Mouse (Mus musculus): Measurements from ENCODE around the gene Zfp599. TPM values are rescaled to one million over a fixed set of nuclear protein-coding genes. Genes with fewer than 3 reads are reported as not detected.
"Not testable (repeated sequence)": the region's sequence is repeated elsewhere in the genome, so short reads cannot be mapped to it uniquely, and the experiment has no call there.

Gene Zfp599
- 1.2 and 1.4 TPM in 2 replicates for polyA plus RNA-seq (2015; fragmentation: Nextera tagmentation; extraction: Ambion mirVana)

GRCm38 (mm10) chr9:22259184-22260091 lies at the start of gene Zfp599:
TSS of gene Zfp599 (minus strand) at chr9:22259895.
- H3K9me3 ChIP-seq (replicated peaks), result no peaks in the 10 kb centered on the region
- peaks cover 17% of the 10 kb centered on the region for H3K4me1 ChIP-seq (replicated peaks)
- peak within 1 kb of the TSS; percentile 69 for H3K4me3 ChIP-seq (replicated peaks)
- H3K4me2 ChIP-seq, result peak within 1 kb of the TSS; percentile 87
- peak; percentile 96 for ATAC-seq (ENCODE audit: insufficient read depth)
- H3K9ac ChIP-seq, result peak within 1 kb of the TSS; percentile 67
- peaks cover 12% of the 10 kb centered on the region for H3K36me3 ChIP-seq (replicated peaks)
- WGBS (ENCODE audit: insufficient replicate concordance), result 1% methylated on average over 35 of the region's 35 CpGs
- no peaks in the 10 kb centered on the region for H3K27me3 ChIP-seq
- no peak within 1 kb of the TSS; the same call in 1 of the 2 replicates for H3K27ac ChIP-seq (replicated peaks)

GRCm38 (mm10) chr9:22307920-22308262 lies 48.2 kb upstream of the Zfp599 start:
- ATAC-seq (ENCODE audit: insufficient read depth), result peak; percentile 43; the same call in 1 of the 2 replicates

GRCm38 (mm10) chr9:22307156-22307919 lies 47.6 kb upstream of the Zfp599 start, which contains the start of gene Zfp810:
TSS of gene Zfp810 (minus strand) at chr9:22307648.
- Histone ChIP-seq H3K4me2 (peak within 1 kb of the TSS; percentile 86), H3K4me3 (replicated peaks) (peak within 1 kb of the TSS; percentile 74), H3K27me3 (no peaks in the 10 kb centered on the region), H3K9ac (peak within 1 kb of the TSS; percentile 73), H3K27ac (replicated peaks) (0 out of 2 replicates have a peak within 1 kb of the TSS, but pooled peaks have one; percentile 19), H3K4me1 (replicated peaks) (peaks cover 9% of the 10 kb centered on the region), H3K9me3 (replicated peaks) (0 out of 2 replicates have a peak, but pooled peaks cover 2% of the 10 kb centered on the region), H3K36me3 (replicated peaks) (peaks cover 9% of the 10 kb centered on the region; the same call in 1 of the 2 replicates)
- WGBS (ENCODE audit: insufficient replicate concordance), result under 1% methylated on average over 56 of the region's 56 CpGs
- peak; percentile 95 for ATAC-seq (ENCODE audit: insufficient read depth)

More at GRCm38 (mm10) chr9:22307920-22308262, 48.2 kb upstream of the Zfp599 start:
- not testable (repeated sequence) for H3K27ac ChIP-seq (replicated peaks); H3K4me1 ChIP-seq (replicated peaks); H3K27me3 ChIP-seq; H3K36me3 ChIP-seq (replicated peaks); H3K9me3 ChIP-seq (replicated peaks)
- WGBS (ENCODE audit: insufficient replicate concordance), result 9% methylated on average over 9 of the region's 9 CpGs
- H3K9ac ChIP-seq, result peak overlapping the region; percentile 73; the same call in 1 of the 2 replicates
- H3K4me2 ChIP-seq, result peak overlapping the region; percentile 86
- peak overlapping the region; percentile 74 for H3K4me3 ChIP-seq (replicated peaks)

GRCm38 (mm10) chr9:22306726-22307125 lies 47.0 kb upstream of the Zfp599 start:
- H3K27me3 ChIP-seq, result no peaks in the 10 kb centered on the region
- peaks cover 9% of the 10 kb centered on the region for H3K4me1 ChIP-seq (replicated peaks)
- no peaks in the 10 kb centered on the region for H3K9me3 ChIP-seq (replicated peaks)
- H3K4me3 ChIP-seq (replicated peaks), result peak overlapping the region; percentile 74
- H3K36me3 ChIP-seq (replicated peaks), result peaks cover 9% of the 10 kb centered on the region; the same call in 1 of the 2 replicates
- H3K4me2 ChIP-seq, result peak overlapping the region; percentile 86
- H3K9ac ChIP-seq, result peak overlapping the region; percentile 73
- ATAC-seq (ENCODE audit: insufficient read depth), result no peak
- 22% methylated on average over 6 of the region's 6 CpGs for WGBS (ENCODE audit: insufficient replicate concordance)
- no peak overlapping the region for H3K27ac ChIP-seq (replicated peaks)

GRCm38 (mm10) chr9:22302199-22302598 lies 42.5 kb upstream of the Zfp599 start:
- H3K9me3 ChIP-seq (replicated peaks), result no peaks in the 10 kb centered on the region
- no peak overlapping the region for H3K9ac ChIP-seq
- ATAC-seq (ENCODE audit: insufficient read depth), result no peak
- peaks cover 8% of the 10 kb centered on the region for H3K4me1 ChIP-seq (replicated peaks)
- H3K36me3 ChIP-seq (replicated peaks), result peaks cover 27% of the 10 kb centered on the region
- no peaks in the 10 kb centered on the region for H3K27me3 ChIP-seq
- H3K4me2 ChIP-seq, result no peak overlapping the region
- WGBS (ENCODE audit: insufficient replicate concordance), result 84% methylated on average over 1 of the region's 1 CpGs
- H3K4me3 ChIP-seq (replicated peaks), result no peak overlapping the region
- H3K27ac ChIP-seq (replicated peaks), result no peak overlapping the region

GRCm38 (mm10) chr9:22278733-22279132 lies 19.0 kb upstream of the Zfp599 start:
- H3K4me3 ChIP-seq (replicated peaks), result no peak overlapping the region
- WGBS (ENCODE audit: insufficient replicate concordance), result 85% methylated on average over 4 of the region's 4 CpGs
- no peak for ATAC-seq (ENCODE audit: insufficient read depth)
- no peak overlapping the region for H3K4me2 ChIP-seq
- no peaks in the 10 kb centered on the region for H3K4me1 ChIP-seq (replicated peaks)
- no peak overlapping the region for H3K27ac ChIP-seq (replicated peaks)
- peaks cover 23% of the 10 kb centered on the region for H3K9me3 ChIP-seq (replicated peaks)
- H3K9ac ChIP-seq, result no peak overlapping the region
- peaks cover 68% of the 10 kb centered on the region for H3K36me3 ChIP-seq (replicated peaks)
- no peaks in the 10 kb centered on the region for H3K27me3 ChIP-seq

GRCm38 (mm10) chr9:22268886-22269285 lies 9.2 kb upstream of the Zfp599 start:
- H3K36me3 ChIP-seq (replicated peaks), result no peaks in the 10 kb centered on the region
- 76% methylated on average over 1 of the region's 1 CpGs for WGBS (ENCODE audit: insufficient replicate concordance)
- no peak overlapping the region for H3K4me2 ChIP-seq
- H3K9ac ChIP-seq, result no peak overlapping the region
- H3K4me3 ChIP-seq (replicated peaks), result no peak overlapping the region
- no peak for ATAC-seq (ENCODE audit: insufficient read depth)
- no peaks in the 10 kb centered on the region for H3K9me3 ChIP-seq (replicated peaks)
- no peaks in the 10 kb centered on the region for H3K4me1 ChIP-seq (replicated peaks)
- no peaks in the 10 kb centered on the region for H3K27me3 ChIP-seq
- H3K27ac ChIP-seq (replicated peaks), result no peak overlapping the region

- Histone ChIP-seq H3K4me3 (replicated peaks) (no peak overlapping the region), H3K4me1 (replicated peaks) (peaks cover 17% of the 10 kb centered on the region), H3K9me3 (replicated peaks) (no peaks in the 10 kb centered on the region), H3K4me2 (no peak overlapping the region), H3K9ac (no peak overlapping the region), H3K27me3 (no peaks in the 10 kb centered on the region), H3K36me3 (replicated peaks) (no peaks in the 10 kb centered on the region), H3K27ac (replicated peaks) (no peak overlapping the region)
- no peak for ATAC-seq (ENCODE audit: insufficient read depth)
- WGBS (ENCODE audit: insufficient replicate concordance), result 79% methylated on average over 10 of the region's 10 CpGs
Observed at GRCm38 (mm10) chr9:22262611-22263010, 2.9 kb upstream of the Zfp599 start.

- Histone ChIP-seq H3K36me3 (replicated peaks) (no peaks in the 10 kb centered on the region), H3K9me3 (replicated peaks) (no peaks in the 10 kb centered on the region), H3K27me3 (no peaks in the 10 kb centered on the region), H3K4me3 (replicated peaks) (no peak overlapping the region), H3K4me1 (replicated peaks) (peaks cover 17% of the 10 kb centered on the region), H3K27ac (replicated peaks) (no peak overlapping the region), H3K4me2 (no peak overlapping the region), H3K9ac (no peak overlapping the region)
- 43% methylated on average over 1 of the region's 1 CpGs for WGBS (ENCODE audit: insufficient replicate concordance)
- ATAC-seq (ENCODE audit: insufficient read depth), result no peak
Observed at GRCm38 (mm10) chr9:22261594-22261993, 1.9 kb upstream of the Zfp599 start.

GRCm38 (mm10) chr9:22260092-22260422 lies 362 bp upstream of the Zfp599 start:
- H3K27ac ChIP-seq (replicated peaks), result no peak overlapping the region
- H3K9ac ChIP-seq, result no peak overlapping the region
- H3K4me2 ChIP-seq, result peak overlapping the region; percentile 87
- peaks cover 12% of the 10 kb centered on the region for H3K36me3 ChIP-seq (replicated peaks)
- H3K27me3 ChIP-seq, result no peaks in the 10 kb centered on the region
- peaks cover 17% of the 10 kb centered on the region for H3K4me1 ChIP-seq (replicated peaks)
- no peaks in the 10 kb centered on the region for H3K9me3 ChIP-seq (replicated peaks)
- no peak for ATAC-seq (ENCODE audit: insufficient read depth)
- H3K4me3 ChIP-seq (replicated peaks), result peak overlapping the region; percentile 69
- WGBS (ENCODE audit: insufficient replicate concordance), result 28% methylated on average over 3 of the region's 3 CpGs

GRCm38 (mm10) chr9:22258784-22259183 lies 911 bp downstream of the Zfp599 start:
- WGBS (ENCODE audit: insufficient replicate concordance), result 75% methylated on average over 8 of the region's 8 CpGs
- H3K4me1 ChIP-seq (replicated peaks), result peaks cover 17% of the 10 kb centered on the region
- peak overlapping the region; percentile 67; the same call in 1 of the 2 replicates for H3K9ac ChIP-seq
- H3K4me3 ChIP-seq (replicated peaks), result peak overlapping the region; percentile 69
- no peaks in the 10 kb centered on the region for H3K9me3 ChIP-seq (replicated peaks)
- peaks cover 17% of the 10 kb centered on the region for H3K36me3 ChIP-seq (replicated peaks)
- H3K27ac ChIP-seq (replicated peaks), result no peak overlapping the region
- peak overlapping the region; percentile 87 for H3K4me2 ChIP-seq
- H3K27me3 ChIP-seq, result no peaks in the 10 kb centered on the region
- ATAC-seq (ENCODE audit: insufficient read depth), result no peak

Measured in liver, embryonic 15.5 days (tissue).